Mouse (Mus musculus): ENCODE measurements around the gene Gm48552.

The Gm48552 gene

GRCm38 (mm10) chr10:81433541-81434289 lies 44.9 kb downstream of the Gm48552 start:
- DNase-seq: peak in 1 of 2 experiments; percentile 47

- DNase-seq: peak in 1 of 2 experiments; percentile 40
These were observed 45.8 kb downstream of the Gm48552 start for GRCm38 (mm10) chr10:81434361-81435263.

GRCm38 (mm10) chr10:81435436-81435835 lies 46.6 kb downstream of the Gm48552 start:
- DNase-seq: peak; percentile 95 to 96

Data from kidney, postnatal 36 days (tissue).